ENCODE assay signal across 8 mouse cellular contexts in genomic region chr10:80139439-80139775, GRCm38 (mm10). TPM values are rescaled to one million over a fixed set of nuclear protein-coding genes. Genes with fewer than 3 reads are reported as not detected.
DNase-seq lines count a peak whose midpoint lies in the region; ATAC-seq lines count a peak whose summit lies in the region.

No protein-coding gene starts in this region.

- ATAC-seq in lung, embryonic 15.5 days (ENCODE audit: borderline replicate concordance, extremely low read depth, low FRiP score, low TSS enrichment): no peak
- ATAC-seq in embryonic facial prominence, embryonic 13.5 days (ENCODE audit: insufficient number of reproducible peaks, insufficient read depth, low FRiP score, low TSS enrichment, low read depth): no peak
- ATAC-seq in intestine, embryonic 16.5 days: peak; percentile 4
- no peak for ATAC-seq in neural tube, embryonic 14.5 days (ENCODE audit: low read depth)

- H3K9me3 ChIP-seq in lung, embryonic 15.5 days: no peaks in the 10 kb centered on the region
- no peaks in the 10 kb centered on the region for H3K9me3 ChIP-seq in embryonic facial prominence, embryonic 13.5 days
- no peaks in the 10 kb centered on the region for H3K9me3 ChIP-seq in intestine, embryonic 16.5 days (ENCODE audit: control insufficient read depth, low read length)
- no peaks in the 10 kb centered on the region for H3K9me3 ChIP-seq in neural tube, embryonic 14.5 days (ENCODE audit: control insufficient read depth, low read length)

- H3K9ac ChIP-seq in lung, embryonic 15.5 days: peak overlapping the region; percentile 70
- peak overlapping the region; percentile 85 for H3K9ac ChIP-seq in embryonic facial prominence, embryonic 13.5 days
- peak overlapping the region; percentile 78 for H3K9ac ChIP-seq in intestine, embryonic 16.5 days (ENCODE audit: low read depth, low read length)
- H3K9ac ChIP-seq in neural tube, embryonic 14.5 days (replicated peaks; ENCODE audit: low read depth, low read length): peak overlapping the region; percentile 97

- WGBS in lung, embryonic 15.5 days: 0% methylated on average over 10 of the region's 10 CpGs
- WGBS in embryonic facial prominence, embryonic 13.5 days: under 1% methylated on average over 9 of the region's 10 CpGs
- WGBS in intestine, embryonic 16.5 days: 0% methylated on average over 10 of the region's 10 CpGs
- 4% methylated on average over 7 of the region's 10 CpGs for WGBS in neural tube, embryonic 14.5 days

- H3K4me1 ChIP-seq in lung, embryonic 15.5 days: peaks cover 58% of the 10 kb centered on the region
- peaks cover 52% of the 10 kb centered on the region for H3K4me1 ChIP-seq in embryonic facial prominence, embryonic 13.5 days
- peaks cover 52% of the 10 kb centered on the region for H3K4me1 ChIP-seq in intestine, embryonic 16.5 days (ENCODE audit: control insufficient read depth, insufficient read depth, low read length)
- peaks cover 26% of the 10 kb centered on the region for H3K4me1 ChIP-seq in neural tube, embryonic 14.5 days (ENCODE audit: control insufficient read depth, insufficient read depth, low read length)

- H3K27me3 ChIP-seq in lung, embryonic 15.5 days: peaks cover 53% of the 10 kb centered on the region
- H3K27me3 ChIP-seq in embryonic facial prominence, embryonic 13.5 days: peaks cover 35% of the 10 kb centered on the region
- H3K27me3 ChIP-seq in intestine, embryonic 16.5 days (replicated peaks; ENCODE audit: control insufficient read depth, insufficient read depth, low read length): peaks cover 14% of the 10 kb centered on the region; the same call in 1 of the 2 replicates
- no peaks in the 10 kb centered on the region for H3K27me3 ChIP-seq in neural tube, embryonic 14.5 days (ENCODE audit: control insufficient read depth, insufficient read depth, low read length)

- H3K36me3 ChIP-seq in lung, embryonic 15.5 days: peaks cover 10% of the 10 kb centered on the region
- H3K36me3 ChIP-seq in embryonic facial prominence, embryonic 13.5 days: peaks cover 21% of the 10 kb centered on the region
- peaks cover 4% of the 10 kb centered on the region; the same call in 1 of the 2 replicates for H3K36me3 ChIP-seq in intestine, embryonic 16.5 days (ENCODE audit: control insufficient read depth, insufficient read depth, low read length)
- peaks cover 23% of the 10 kb centered on the region for H3K36me3 ChIP-seq in neural tube, embryonic 14.5 days (ENCODE audit: control insufficient read depth, insufficient read depth, low read length)

- peak overlapping the region; percentile 61 for H3K4me3 ChIP-seq in lung, embryonic 15.5 days
- H3K4me3 ChIP-seq in embryonic facial prominence, embryonic 13.5 days: peak overlapping the region; percentile 70
- H3K4me3 ChIP-seq in intestine, embryonic 16.5 days (ENCODE audit: low read length): peak overlapping the region; percentile 73
- peak overlapping the region; percentile 74 for H3K4me3 ChIP-seq in neural tube, embryonic 14.5 days (ENCODE audit: low read depth, low read length)

- no peak for DNase-seq in lung, adult 18-20 months
- DNase-seq in adrenal gland, adult (ENCODE audit: inconsistent age in 2 of 2, low spot score in 1 of 2): no peak
- DNase-seq in spleen, postnatal 4 days (ENCODE audit: low spot score in 2 of 2): no peak
- DNase-seq in lung, postnatal 25 days (ENCODE audit: low spot score): no peak

- H3K27ac ChIP-seq in lung, embryonic 15.5 days: peak overlapping the region; percentile 74
- H3K27ac ChIP-seq in embryonic facial prominence, embryonic 13.5 days: no peak overlapping the region; the same call in 1 of the 2 replicates
- H3K27ac ChIP-seq in intestine, embryonic 16.5 days (ENCODE audit: low read length): peak overlapping the region; percentile 61
- H3K27ac ChIP-seq in neural tube, embryonic 14.5 days (ENCODE audit: low read depth, low read length): peak overlapping the region; percentile 94

- peak overlapping the region; percentile 98 for H3K4me2 ChIP-seq in lung, embryonic 15.5 days
- H3K4me2 ChIP-seq in embryonic facial prominence, embryonic 13.5 days: peak overlapping the region; percentile 99
- peak overlapping the region; percentile 98 for H3K4me2 ChIP-seq in intestine, embryonic 16.5 days (ENCODE audit: low read depth, low read length)
- H3K4me2 ChIP-seq in neural tube, embryonic 14.5 days (ENCODE audit: low read depth, low read length): peak overlapping the region; percentile 84

RNA-seq across cellular contexts. Expression of gene Atp5d, which starts 1.0 kb away (rescaled TPM):
- polyA plus RNA-seq in lung, embryonic 15.5 days (2015; fragmentation: Nextera tagmentation; extraction: Ambion mirVana): 521 and 541 TPM in 2 replicates
- polyA plus RNA-seq in embryonic facial prominence, embryonic 13.5 days (2015; fragmentation: Nextera tagmentation; extraction: Ambion mirVana): 491 and 513 TPM in 2 replicates
- 846 and 854 TPM in 2 replicates for polyA plus RNA-seq in intestine, embryonic 16.5 days (2015; fragmentation: Nextera tagmentation; extraction: Ambion mirVana)
- 472 and 519 TPM in 2 replicates for polyA plus RNA-seq in neural tube, embryonic 14.5 days (2014; fragmentation: Nextera tagmentation; extraction: Ambion mirVana)

RNA-seq across cellular contexts. Expression of gene Cbarp, which starts 1.2 kb away (rescaled TPM):
- 3.9 and 5.0 TPM in 2 replicates for polyA plus RNA-seq in lung, embryonic 15.5 days (2015; fragmentation: Nextera tagmentation; extraction: Ambion mirVana)
- polyA plus RNA-seq in embryonic facial prominence, embryonic 13.5 days (2015; fragmentation: Nextera tagmentation; extraction: Ambion mirVana): 6.8 and 9.8 TPM in 2 replicates
- polyA plus RNA-seq in intestine, embryonic 16.5 days (2015; fragmentation: Nextera tagmentation; extraction: Ambion mirVana): 5.1 TPM in 2 replicates
- polyA plus RNA-seq in neural tube, embryonic 14.5 days (2014; fragmentation: Nextera tagmentation; extraction: Ambion mirVana): 82.2 and 101 TPM in 2 replicates

RNA-seq across cellular contexts. Expression of gene Midn, which starts 8.7 kb away (rescaled TPM):
- 17.5 and 18.6 TPM in 2 replicates for polyA plus RNA-seq in lung, embryonic 15.5 days (2015; fragmentation: Nextera tagmentation; extraction: Ambion mirVana)
- polyA plus RNA-seq in embryonic facial prominence, embryonic 13.5 days (2015; fragmentation: Nextera tagmentation; extraction: Ambion mirVana): 21.2 and 25.7 TPM in 2 replicates
- 8.8 and 10.3 TPM in 2 replicates for polyA plus RNA-seq in intestine, embryonic 16.5 days (2015; fragmentation: Nextera tagmentation; extraction: Ambion mirVana)
- polyA plus RNA-seq in neural tube, embryonic 14.5 days (2014; fragmentation: Nextera tagmentation; extraction: Ambion mirVana): 38.8 and 39.8 TPM in 2 replicates

RNA-seq across cellular contexts. Expression of gene Stk11, which starts 23.8 kb away (rescaled TPM):
- 18.6 and 22.1 TPM in 2 replicates for polyA plus RNA-seq in lung, embryonic 15.5 days (2015; fragmentation: Nextera tagmentation; extraction: Ambion mirVana)
- polyA plus RNA-seq in embryonic facial prominence, embryonic 13.5 days (2015; fragmentation: Nextera tagmentation; extraction: Ambion mirVana): 18.5 and 19.0 TPM in 2 replicates
- 13.8 and 15.7 TPM in 2 replicates for polyA plus RNA-seq in intestine, embryonic 16.5 days (2015; fragmentation: Nextera tagmentation; extraction: Ambion mirVana)
- polyA plus RNA-seq in neural tube, embryonic 14.5 days (2014; fragmentation: Nextera tagmentation; extraction: Ambion mirVana): 21.3 and 26.0 TPM in 2 replicates

RNA-seq across cellular contexts. Expression of gene Cirbp, which starts 26.4 kb away (rescaled TPM):
- 94.6 and 95.1 TPM in 2 replicates for polyA plus RNA-seq in lung, embryonic 15.5 days (2015; fragmentation: Nextera tagmentation; extraction: Ambion mirVana)
- polyA plus RNA-seq in embryonic facial prominence, embryonic 13.5 days (2015; fragmentation: Nextera tagmentation; extraction: Ambion mirVana): 142 and 162 TPM in 2 replicates
- polyA plus RNA-seq in intestine, embryonic 16.5 days (2015; fragmentation: Nextera tagmentation; extraction: Ambion mirVana): 53.2 and 62.6 TPM in 2 replicates
- polyA plus RNA-seq in neural tube, embryonic 14.5 days (2014; fragmentation: Nextera tagmentation; extraction: Ambion mirVana): 249 and 286 TPM in 2 replicates
